Mouse (Mus musculus): ENCODE data around the gene Cxcr5.
"Not testable (repeated sequence)": the region's sequence is repeated elsewhere in the genome, so short reads cannot be mapped to it uniquely, and the experiment has no call there.

Gene Cxcr5

DNA sequence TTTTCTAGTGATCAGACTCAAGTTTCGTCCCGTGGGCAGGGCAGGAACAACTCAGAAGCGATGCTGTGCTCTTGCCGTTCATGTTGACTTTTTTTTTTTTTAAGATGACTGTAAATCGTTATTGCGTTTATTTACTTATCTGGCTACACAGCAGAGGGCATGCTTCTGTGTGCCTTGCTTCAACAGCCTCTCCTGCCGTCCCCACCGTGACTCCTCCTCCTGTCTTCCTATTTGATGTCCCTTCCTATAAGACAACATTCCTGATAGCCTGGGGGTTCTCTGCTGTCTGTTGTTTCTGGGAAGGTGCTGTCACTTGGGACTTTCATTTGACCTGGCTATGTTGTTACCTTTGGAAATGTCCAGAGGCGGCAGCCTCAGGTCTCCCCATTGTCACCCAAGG lies 26.9 kb upstream of the Cxcr5 start:
- DNase-seq (ENCODE audit: extremely low spot score, low read depth, low spot score): no peak

DNA sequence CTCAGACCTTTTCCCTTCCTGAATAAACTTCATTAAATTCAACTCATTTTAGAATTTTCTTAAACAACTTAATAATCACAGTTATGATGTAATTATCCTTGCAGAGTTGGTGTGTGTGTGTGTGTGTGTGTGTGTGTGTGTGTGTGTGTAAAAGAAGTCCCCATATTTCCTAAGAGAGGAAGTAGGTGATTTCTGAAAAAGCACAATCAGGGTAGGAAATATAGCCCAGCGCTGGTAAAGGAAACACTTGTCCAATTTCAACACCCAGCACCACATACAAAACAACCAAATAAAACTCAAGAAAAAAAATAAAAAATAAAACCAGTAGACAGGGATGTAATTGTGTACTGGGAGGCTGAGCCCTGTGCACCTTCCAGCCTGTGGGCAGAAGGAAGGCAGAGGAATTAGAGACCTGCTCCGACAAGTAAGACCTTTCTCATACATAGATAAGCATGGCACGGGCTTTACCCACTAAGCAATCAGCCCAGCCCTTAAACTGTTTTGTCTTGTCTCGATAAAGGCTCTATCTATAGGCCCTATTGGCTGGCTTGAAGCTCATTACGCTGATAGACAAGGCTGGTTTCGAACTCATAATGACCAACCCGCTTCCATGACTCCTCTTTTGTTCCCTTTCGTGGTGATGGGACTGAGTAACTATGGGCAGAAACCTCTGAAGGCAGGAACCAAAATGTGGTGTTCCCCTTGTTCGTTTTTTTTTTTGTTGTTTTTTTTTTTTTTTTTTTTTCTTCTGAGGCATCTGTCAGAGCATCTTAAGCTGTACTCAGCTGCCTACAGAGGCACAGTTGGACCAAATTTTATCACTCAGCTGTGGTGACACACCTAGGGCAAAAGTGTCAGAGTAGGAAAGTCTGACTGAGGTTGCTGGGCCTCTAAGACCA lies 25.8 kb upstream of the Cxcr5 start:
- DNase-seq (ENCODE audit: extremely low spot score, low read depth, low spot score): no peak

DNA sequence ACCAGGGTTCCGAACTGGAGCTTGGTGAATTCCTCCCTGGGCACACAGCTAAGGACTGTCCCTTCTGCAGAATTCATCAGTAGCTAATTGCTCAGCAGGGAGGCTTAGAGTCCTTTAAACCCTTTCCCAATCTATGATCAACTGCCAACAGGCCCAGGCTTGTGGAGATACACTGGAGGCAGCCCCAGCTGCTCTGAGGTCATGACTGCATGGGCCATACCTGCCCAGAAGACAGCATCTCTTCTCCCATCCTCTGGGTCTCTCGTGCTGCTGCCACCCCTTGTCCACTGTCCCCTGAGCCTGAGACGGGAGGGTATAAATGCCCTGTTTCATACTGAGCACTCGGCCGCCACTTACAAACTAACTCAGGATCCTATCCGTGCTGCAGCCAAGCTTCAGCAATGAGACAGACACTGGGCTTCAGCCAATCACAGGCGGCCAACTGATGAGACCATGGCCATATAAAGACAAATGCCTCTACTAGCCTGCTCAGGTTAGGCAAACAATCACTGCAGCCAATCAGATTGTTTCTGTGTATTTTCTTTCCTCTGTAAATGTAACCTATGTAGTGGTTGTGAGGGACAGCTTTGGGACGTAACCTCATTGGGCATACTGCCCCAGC lies 25.1 kb upstream of the Cxcr5 start:
- no peak for DNase-seq (ENCODE audit: extremely low spot score, low read depth, low spot score)

DNA sequence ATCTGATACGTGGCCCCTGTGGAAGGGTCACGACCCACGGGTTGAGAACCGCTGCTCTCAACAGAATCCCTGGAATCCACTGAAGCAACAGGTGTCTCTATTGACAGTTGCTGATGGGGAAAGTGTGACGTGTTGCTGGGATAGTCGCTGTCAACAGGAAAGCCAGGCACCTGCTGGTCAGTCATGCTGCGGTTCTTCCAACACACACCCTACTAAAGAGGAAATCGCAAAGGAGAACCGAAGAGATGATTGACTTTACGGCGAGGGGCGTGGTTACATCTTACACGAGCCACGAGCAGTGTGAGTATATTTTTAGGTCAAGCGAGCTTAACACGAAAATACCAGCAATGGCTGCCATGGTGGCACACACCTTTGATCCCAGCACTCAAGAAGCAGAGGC lies 20.7 kb upstream of the Cxcr5 start:
- DNase-seq (ENCODE audit: extremely low spot score, low read depth, low spot score): no peak

DNA sequence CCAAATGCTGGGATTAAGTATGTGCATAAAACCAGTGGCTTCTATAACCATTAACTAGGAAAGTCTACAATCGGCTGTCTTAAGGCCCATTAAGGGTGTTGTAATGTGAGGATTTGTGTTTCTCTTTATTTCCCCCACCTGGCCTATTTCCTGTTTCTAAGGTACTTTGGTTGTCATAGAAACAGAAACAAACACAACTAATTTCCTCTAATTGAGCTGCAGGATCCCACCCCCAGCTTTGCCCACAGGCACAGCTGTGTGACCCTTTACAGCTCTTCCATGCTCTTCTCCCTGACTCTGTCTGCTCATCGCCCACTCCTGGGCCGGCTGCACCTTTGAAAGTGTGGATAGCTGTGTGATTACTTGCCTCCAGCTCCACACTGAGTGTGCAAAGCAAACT lies 19.7 kb upstream of the Cxcr5 start:
- DNase-seq (ENCODE audit: extremely low spot score, low read depth, low spot score): peak; percentile 78

DNA sequence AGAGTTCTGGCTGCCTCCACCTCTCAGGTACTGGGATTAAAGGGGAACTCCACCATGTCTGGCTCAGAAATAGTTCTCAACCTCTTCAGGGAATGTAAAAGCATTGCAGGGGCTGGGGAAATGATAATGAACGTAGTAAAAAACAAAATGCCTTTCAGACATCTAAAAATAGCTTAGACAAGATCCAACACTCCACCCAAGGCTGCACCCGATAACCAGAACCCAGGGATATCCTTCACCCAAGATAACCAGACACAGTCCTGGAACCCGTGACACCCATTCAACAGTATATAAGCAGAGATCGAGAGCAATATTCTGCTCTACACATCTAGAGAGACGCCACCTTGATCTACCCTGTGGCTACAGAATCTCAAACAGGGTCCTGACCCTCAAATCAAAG lies 18.4 kb upstream of the Cxcr5 start:
- no peak for DNase-seq (ENCODE audit: extremely low spot score, low read depth, low spot score)

DNA sequence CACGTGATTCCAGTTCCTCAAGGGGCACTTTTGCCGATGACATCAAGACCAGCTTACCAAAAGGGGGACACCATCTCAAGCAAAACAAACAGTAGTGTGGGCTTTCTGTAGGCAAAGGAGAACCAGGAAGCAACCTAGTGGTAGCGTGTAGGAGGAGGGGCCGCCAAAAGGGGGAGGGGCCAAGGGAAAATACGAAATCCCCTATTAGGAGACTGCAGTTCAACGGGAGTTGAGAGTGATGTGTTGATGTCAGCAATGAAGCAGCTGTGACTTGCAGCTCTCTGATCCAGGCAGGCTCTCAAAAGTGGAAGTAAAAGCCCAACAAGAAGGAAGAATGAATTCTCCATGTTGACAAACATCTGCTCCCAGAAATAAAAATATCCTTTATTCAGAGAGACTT lies 17.7 kb upstream of the Cxcr5 start:
- no peak for DNase-seq (ENCODE audit: extremely low spot score, low read depth, low spot score)

DNA sequence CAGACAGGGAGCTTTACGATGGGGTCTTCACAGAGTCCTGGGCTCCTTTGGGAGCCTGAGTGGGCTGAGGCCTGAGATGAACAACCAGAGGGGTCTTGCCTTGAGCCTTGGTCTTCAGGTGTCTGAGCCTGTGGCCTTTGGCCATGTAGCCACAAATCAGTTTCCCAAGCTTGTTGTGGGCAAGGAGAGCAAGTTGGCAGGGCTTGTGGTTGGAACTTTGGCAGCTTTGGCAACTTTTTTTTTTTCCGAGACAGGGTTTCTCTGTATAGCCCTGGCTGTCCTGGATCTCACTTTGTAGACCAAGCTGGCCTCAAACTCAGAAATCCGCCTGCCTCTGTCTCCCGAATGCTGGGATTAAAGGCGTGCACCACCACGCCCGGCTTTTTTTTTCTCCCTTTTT lies 14.4 kb upstream of the Cxcr5 start:
- DNase-seq (ENCODE audit: extremely low spot score, low read depth, low spot score): not testable (repeated sequence)

DNA sequence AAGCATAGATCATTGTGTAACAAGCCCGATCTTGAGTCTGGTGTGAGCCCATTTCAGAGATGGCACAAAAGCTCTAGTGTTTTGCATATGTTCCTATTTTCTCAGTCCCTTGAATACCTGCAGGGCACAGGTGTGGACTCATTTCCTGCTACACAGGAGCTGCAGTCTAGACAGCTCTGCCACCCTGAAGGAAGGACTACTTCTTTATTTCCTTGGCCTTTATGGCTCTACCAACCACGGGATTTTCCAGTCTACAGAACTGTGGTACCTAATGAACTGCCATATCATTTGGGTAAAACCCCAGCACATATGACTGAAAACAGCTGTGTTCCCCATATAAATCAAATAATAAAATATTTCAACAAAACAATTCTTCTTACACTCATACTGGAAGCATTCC lies 13.4 kb upstream of the Cxcr5 start:
- DNase-seq (ENCODE audit: extremely low spot score, low read depth, low spot score): no peak

DNA sequence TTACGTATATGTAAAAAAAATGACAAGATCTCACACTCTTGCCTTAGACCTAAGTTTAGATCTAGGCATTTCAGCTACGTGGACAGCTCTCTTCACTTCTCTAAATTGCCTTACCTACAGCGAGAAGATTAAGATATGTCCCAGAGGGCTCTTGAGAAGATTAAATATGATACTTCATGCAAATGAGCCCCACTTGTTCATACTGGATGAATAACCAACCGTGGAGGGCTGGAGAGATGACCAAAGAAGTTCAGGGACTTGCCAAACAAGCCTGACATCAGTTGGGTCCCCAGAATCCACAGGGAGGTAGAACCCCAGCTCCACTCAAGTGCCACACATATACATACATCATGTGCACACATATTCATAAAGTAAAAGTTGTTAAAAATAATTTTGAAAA lies 11.6 kb upstream of the Cxcr5 start:
- DNase-seq (ENCODE audit: extremely low spot score, low read depth, low spot score): no peak

DNA sequence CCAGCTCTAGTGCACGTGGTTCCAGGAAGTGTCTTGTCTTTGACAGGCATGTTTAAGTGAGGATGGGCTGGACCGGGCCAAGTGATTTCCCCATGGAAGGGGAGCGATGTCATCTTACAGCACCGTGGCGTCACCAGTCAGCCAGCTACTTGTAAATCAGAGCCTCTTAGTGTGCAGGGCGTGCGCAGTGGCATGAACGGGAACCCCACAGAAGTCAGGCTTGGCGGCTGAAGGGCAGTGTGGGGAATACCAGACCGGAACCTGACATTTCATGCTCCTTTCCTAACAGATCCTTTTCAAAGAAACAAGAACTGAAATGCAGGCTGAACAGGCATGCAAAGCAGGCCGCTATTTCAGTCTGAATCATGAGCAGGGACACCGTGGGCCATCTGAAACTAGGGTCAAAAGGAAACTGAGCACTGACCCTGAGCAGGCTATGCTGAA lies 9.3 kb upstream of the Cxcr5 start:
- no peak for DNase-seq (ENCODE audit: extremely low spot score, low read depth, low spot score)

DNA sequence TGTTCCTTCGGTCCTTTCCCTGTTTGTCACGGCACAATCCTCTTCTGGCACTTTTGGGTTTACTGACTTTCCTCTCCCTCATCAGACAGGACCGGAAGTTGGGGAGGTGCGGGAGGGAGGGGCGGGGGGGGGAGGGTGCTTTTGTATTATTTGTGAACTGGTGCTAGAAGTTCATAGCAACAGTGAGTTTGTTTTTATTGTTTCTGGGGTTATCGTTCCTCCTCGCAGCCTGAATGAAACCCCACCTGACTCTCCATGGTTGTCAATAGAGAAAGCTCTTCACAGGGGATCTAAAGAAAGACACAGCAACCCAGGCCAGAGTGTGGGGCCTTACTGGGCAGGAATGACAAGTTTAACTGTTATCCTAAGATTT lies 6.4 kb upstream of the Cxcr5 start:
- DNase-seq (ENCODE audit: extremely low spot score, low read depth, low spot score): no peak

DNA sequence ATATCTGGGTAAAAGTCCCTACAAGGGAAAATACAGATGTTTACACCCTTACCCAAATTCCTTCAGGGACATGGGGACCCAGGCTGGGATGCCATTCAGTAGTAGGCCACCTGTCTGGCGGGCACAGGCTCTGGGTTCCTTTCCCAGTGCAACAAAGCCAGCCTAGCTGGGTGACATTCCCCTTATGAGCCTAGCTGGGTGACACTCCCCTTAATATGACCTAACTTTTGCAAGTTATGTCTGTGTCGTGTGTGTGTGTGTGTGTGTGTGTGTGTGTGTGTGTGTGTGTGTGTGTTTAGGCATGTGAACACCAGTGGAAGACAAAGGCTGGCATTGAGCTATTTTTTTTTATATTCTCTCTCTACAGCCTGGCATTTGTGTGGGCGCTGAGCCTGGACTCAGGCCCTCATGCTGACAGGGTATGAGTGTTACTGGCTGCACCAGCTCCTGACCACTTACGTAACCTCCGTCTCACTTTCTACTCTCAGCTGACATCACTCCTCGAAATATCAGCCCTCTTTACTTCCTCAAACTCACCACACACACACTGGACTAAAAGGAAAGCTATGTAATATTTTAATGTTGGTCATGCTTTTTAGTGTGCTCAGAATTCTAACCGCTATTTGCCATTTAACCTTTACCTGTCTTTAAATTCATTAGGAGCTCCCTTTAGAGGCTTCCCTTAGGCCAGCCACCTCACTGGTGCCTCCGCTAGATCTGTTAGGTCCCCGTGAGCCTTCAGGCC lies 5.8 kb upstream of the Cxcr5 start:
- DNase-seq (ENCODE audit: extremely low spot score, low read depth, low spot score): no peak

DNA sequence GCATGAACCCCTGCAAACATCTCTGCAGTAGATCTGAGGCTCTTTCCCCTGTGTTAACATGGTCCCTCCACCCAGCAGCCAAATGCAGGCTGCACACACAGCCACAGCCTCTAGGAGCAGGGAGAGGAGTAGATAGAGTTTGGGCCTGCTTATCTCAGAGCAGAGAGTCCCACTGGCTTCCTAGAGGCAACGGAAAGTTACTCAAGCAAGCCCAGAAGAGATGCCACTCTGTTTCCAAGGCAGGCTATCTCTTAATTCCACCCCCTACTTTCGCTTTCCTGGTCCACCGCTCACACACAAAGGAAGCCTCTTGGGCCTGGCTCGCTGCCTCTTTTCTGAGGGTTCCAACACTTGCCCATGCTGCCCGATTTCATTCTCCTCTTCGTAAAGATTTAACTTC lies 3.7 kb upstream of the Cxcr5 start:
- DNase-seq (ENCODE audit: extremely low spot score, low read depth, low spot score): no peak

DNA sequence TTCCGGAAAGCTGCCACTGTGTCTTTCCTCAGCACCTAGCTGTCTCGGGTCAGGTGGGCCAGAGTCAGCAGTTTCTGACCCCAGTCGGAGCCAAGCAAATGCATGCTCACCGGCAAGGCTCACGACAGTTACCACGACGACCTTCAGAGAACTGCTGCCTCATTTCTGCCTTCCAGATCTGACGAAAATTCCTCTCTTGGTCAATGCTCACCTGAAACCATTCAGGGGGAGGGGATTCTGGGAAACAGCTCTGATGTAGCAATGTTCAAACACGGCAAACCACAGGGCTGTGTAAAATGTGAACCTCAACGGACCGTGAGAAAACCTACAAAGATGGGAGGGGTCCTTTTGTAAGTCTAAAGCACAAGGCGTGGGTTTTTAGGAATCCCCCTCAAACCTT lies 1.3 kb upstream of the Cxcr5 start:
- DNase-seq (ENCODE audit: extremely low spot score, low read depth, low spot score): no peak

DNA sequence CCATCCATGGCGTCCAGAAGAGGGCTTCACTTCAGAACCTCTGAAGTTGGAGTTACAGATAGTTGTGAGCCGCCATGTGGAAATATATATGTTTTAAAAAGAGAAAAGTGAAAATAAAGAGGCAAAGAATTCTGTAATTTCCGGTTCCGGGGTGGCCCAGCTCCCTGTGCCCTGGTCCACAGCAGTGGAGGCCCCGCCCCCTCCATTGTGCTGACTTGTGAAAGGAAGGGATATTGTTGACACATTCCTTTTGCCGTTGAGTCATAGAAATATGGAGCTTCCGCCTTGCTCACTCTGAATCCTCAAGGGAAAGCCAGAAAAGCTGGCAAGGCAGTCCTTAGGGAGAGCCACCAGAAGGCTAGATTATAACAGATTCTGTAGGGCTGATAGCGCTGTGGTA lies 9.5 kb downstream of the Cxcr5 start:
- no peak for DNase-seq (ENCODE audit: extremely low spot score, low read depth, low spot score)

DNA sequence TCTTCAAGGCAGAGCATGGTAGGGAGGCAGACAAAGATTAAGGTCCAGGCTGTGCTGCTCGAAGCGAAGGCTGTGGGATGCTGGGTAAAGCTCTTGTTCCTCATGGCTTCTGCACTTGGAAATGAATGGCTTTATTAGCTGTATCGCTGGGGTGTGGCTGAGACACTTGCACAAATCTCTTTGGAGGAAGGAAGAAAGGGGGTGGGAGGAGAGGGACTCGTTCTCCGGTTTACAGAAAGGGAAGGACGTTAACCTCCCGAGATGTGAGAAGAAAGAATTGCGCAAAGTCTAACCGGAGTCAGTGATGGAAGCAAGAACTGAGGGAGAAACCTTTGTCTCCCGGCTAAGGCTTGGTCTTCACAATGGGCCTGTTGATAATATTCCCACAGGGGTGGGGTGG lies 10.5 kb downstream of the Cxcr5 start:
- no peak for DNase-seq (ENCODE audit: extremely low spot score, low read depth, low spot score)

DNA sequence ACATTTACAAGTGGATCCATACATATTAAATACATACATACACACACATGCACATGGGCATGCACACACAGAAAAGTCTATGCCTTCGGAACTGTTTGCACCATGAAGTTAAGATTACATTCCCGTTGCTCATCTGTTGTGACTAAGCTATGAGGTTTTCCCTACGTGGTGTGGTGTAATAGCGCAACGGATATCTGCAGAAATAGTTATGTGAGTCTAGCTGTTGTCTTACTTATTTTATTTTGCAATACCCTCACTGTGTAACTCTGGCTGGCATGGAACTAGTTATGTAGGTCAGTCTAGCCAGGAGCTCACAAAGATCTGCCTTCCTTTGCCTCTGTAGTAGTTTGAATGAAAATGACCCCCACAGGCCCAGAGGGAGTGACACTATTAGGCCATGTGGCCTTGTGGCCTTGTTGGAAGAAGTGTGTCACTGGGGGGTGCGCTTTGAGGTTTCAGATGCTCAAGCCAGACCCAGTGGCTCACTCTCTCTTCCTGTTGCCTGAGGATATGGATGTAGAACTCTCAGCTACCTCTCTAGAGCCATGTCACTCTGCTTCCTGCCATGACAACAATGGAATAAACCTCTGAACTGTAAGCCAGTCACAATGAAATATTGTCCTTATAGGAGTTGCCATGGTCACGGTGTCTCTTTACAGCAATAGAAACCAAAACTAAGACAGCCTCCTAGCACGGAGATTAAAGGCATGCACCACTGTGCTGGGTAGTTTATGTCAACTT lies 13.1 kb downstream of the Cxcr5 start:
- DNase-seq (ENCODE audit: extremely low spot score, low read depth, low spot score): no peak

DNA sequence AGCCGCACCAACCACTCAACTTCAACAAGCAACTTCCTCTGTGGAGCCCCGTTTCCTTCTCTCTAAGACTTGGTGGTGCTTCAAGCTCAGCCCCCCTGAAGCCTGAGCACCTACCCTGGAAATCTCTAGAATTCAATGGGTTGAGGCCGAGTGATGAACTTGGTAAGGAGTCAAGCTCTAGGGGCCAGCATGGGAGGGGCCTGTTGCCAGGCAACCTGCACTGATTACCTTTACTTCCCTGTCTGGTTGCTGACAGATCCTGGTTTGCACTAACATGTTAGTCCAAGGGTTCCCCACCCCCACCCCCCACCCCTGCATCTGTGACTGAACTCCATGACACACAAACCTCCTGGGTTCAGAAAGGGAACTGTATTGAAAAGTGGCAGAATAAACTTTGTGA lies 16.7 kb downstream of the Cxcr5 start:
- DNase-seq (ENCODE audit: extremely low spot score, low read depth, low spot score): no peak

DNA sequence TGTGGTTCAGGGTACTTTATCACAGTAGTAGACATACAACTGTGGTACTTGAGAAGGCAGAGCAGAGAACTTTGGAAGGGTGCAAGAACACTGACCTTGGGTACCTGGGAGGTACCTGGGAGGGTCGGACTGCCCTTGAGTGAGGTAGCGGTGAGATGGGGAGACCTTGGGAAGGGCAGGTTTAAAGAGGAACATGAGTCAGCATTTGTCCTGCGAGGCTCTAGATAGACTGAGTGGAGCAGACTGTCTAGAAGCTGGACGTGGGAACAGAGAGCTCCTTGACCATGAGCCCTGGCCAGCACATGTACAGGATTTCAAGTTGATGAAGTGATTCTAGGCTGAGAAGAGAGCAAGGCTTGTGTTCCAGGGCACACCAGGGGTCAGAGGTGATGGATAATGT lies 19.3 kb downstream of the Cxcr5 start:
- no peak for DNase-seq (ENCODE audit: extremely low spot score, low read depth, low spot score)

DNA sequence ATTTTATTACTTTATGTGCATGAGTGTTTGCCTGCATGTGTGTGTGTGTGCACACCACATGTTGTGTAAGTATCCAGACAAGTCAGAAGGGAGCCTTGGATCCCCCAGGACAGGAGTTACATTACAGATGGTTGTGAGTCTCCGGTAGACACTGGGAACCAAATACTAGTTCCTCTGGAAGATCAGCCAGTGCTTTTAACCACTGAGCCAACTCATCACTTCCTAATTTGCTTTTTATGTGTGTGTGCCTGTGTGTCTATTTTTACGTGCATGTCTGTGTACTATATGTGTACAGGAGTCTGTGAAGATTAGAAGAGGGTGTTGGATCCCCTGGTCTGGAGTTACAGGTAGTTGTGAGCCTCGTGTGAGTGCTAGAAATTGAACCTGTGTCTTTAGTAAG lies 21.0 kb downstream of the Cxcr5 start:
- DNase-seq (ENCODE audit: extremely low spot score, low read depth, low spot score): no peak
